Mouse (Mus musculus): Measurements from ENCODE around the gene Catsper4.

- TF ChIP-seq CTCF (conservative IDR thresholded peaks at IDR 0.05 in 1 of 2, IDR thresholded peaks at IDR 0.05 in 1 of 2; ENCODE audit: low read depth in 2 of 2, low read length in 2 of 2) = peak in 1 of 2 experiments; percentile 89; a peak in 2 of 4 replicates
- TF ChIP-seq EP300 (IDR thresholded peaks at IDR 0.05; ENCODE audit: low read length) = no peak
- no peak for TF ChIP-seq USF2 (conservative IDR thresholded peaks at IDR 0.05; ENCODE audit: low read depth, low read length)
- no peak for TF ChIP-seq POLR2A (IDR thresholded peaks at IDR 0.05; ENCODE audit: low read depth, low read length)
Observed at GRCm38 (mm10) chr4:134249651-134250050, 22.5 kb upstream of the Catsper4 start.
